Mouse (Mus musculus) fibroblast of lung, adult 2 months (primary cell): ENCODE data around the gene Zfp551.
A peak's percentile ranks its signal among the peaks of the same experiment; 100 is the strongest.

Experiments
- DNase-seq: peaks from one replicate; pipeline ENCODE4 v3.0.0-alpha.2; 2011; ENCODE audit warnings: low read depth

Zfp551 gene

GRCm38 (mm10) chr7:12422245-12422849, at the start of gene Zfp551:
Gene Zfp551 (minus strand): TSS chr7:12422751.
- DNase-seq = peak; percentile 32

- no peak for DNase-seq
These were observed 304 bp upstream of the Zfp551 start for GRCm38 (mm10) chr7:12422855-12423254.

- no peak for DNase-seq
These were observed 810 bp downstream of the Zfp551 start for GRCm38 (mm10) chr7:12421741-12422140.

DNA sequence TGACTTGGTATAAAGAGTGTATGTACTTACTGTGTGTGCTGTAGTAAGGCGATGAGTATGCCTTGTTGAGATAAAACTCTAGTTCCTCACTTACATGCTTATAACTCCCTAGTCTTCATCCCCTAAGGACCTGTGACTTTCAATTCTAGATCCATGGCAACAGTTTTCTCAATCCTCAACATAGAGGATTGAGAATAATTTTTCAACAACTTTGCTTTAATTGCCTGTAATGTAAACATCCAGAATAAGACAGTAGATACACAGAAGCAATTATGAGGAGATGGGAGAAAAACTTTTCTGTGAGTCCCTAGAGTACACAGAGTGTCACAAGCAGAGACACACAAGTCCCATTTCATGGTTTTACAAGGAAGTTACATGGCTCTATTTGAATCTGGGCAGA, 53.4 kb downstream of the Zfp551 start, which contains the start of gene Vmn1r84:
TSS of gene Vmn1r84 (minus strand) at position 101 of the 400 bp plus-strand sequence.
- no peak for DNase-seq
